Mouse (Mus musculus) limb, embryonic 14.5 days (tissue): ENCODE measurements around the gene Cobl. TPM values are rescaled to one million over a fixed set of nuclear protein-coding genes. Genes with fewer than 3 reads are reported as not detected.

Experiments used
- ATAC-seq: fragments of 200-750 bp; cut with Nextera tagmentation; 2 replicates; pipeline ENCODE4 v1.8.0; 2017; ENCODE audit warnings: low read depth, moderate number of reproducible peaks, moderate TSS enrichment; ENCODE audit not compliant: low FRiP score
- DNase-seq: peaks from one replicate; pipeline ENCODE4 v3.0.0-alpha.2; 2015; ENCODE audit warnings: low spot score
- H3K27ac ChIP-seq: fragments of 300-500 bp; sonication (generic); replicated peaks from 2 replicates; pipeline ENCODE4 v1.5.1; 2014; ENCODE audit warnings: low read depth, mild to moderate bottlenecking, low read length, moderate library complexity, mixed read lengths
- H3K27me3 ChIP-seq: fragments of 300-500 bp; sonication (generic); 2 replicates; pipeline ENCODE4 v1.6.1; 2014; ENCODE audit warnings: low read length, mixed read lengths; ENCODE audit not compliant: control insufficient read depth, insufficient read depth
- H3K36me3 ChIP-seq: fragments of 300-500 bp; sonication (generic); 2 replicates; pipeline ENCODE4 v1.6.1; 2014; ENCODE audit warnings: mild to moderate bottlenecking, low read length, moderate library complexity, mixed read lengths; ENCODE audit not compliant: control insufficient read depth, insufficient read depth
- H3K4me1 ChIP-seq: fragments of 300-500 bp; sonication (generic); 2 replicates; pipeline ENCODE4 v1.6.1; 2014; ENCODE audit warnings: antibody characterized with exemption, low read length, mixed read lengths; ENCODE audit not compliant: control insufficient read depth, insufficient read depth
- H3K4me2 ChIP-seq: fragments of 300-500 bp; sonication (generic); replicated peaks from 2 replicates; pipeline ENCODE4 v1.6.1; 2014; ENCODE audit warnings: low read depth, mild to moderate bottlenecking, low read length, moderate library complexity; ENCODE audit not compliant: severe bottlenecking
- H3K4me3 ChIP-seq: fragments of 300-500 bp; sonication (generic); replicated peaks from 2 replicates; pipeline ENCODE4 v1.5.1; 2014; ENCODE audit warnings: low read length
- H3K9ac ChIP-seq: fragments of 300-500 bp; sonication (generic); 2 replicates; pipeline ENCODE4 v1.6.1; 2014; ENCODE audit warnings: mild to moderate bottlenecking, low read depth, low read length, moderate library complexity; ENCODE audit not compliant: severe bottlenecking
- H3K9me3 ChIP-seq: fragments of 300-500 bp; sonication (generic); 2 replicates; pipeline ENCODE4 v1.6.1; 2016; ENCODE audit warnings: low read length; ENCODE audit not compliant: control insufficient read depth
- POLR2A ChIP-seq: fragments of 200-500 bp; IDR thresholded peaks from 2 replicates; pipeline ENCODE4 v1.8.0; 2012; ENCODE audit warnings: inconsistent platforms, mild to moderate bottlenecking, moderate library complexity, borderline replicate concordance; ENCODE audit not compliant: insufficient read depth, insufficient read length; ENCODE audit errors: extremely low read depth
- WGBS: fragments of 180-500 bp; shearing (Covaris S2); extraction: QIAGEN DNeasy Blood & Tissue Kit; methylation state at CpG from one replicate; pipeline ENCODE4 v1.1.7; 2014; 5-methylcytosine and 5-hydroxymethylcytosine counted together
- polyA plus RNA-seq, 2 experiments: library from polyadenylated mRNA; depleted of rRNA in 1 of 2; stranded (reverse) in 1 of 2; unstranded in 1 of 2; fragments of >200 nt; fragmentation: Nextera tagmentation in 1 of 2; extraction: Ambion mirVana in 1 of 2; gene quantifications; 2 replicates each; pipeline versions ENCODE4 v1.2.1 to v1.2.3; 2012 to 2014

The Cobl gene
- polyA plus RNA-seq, 2 experiments: 22.2 to 31.3 TPM

- Histone ChIP-seq H3K27ac (0 out of 2 replicates have a peak overlapping the region, but pooled peaks have one; percentile 33), H3K4me1 (no peaks in the 10 kb centered on the region), H3K4me2 (no peak overlapping the region), H3K4me3 (no peak overlapping the region), H3K9me3 (no peaks in the 10 kb centered on the region), H3K36me3 (no peaks in the 10 kb centered on the region), H3K9ac (no peak overlapping the region), H3K27me3 (no peaks in the 10 kb centered on the region)
- ATAC-seq (peak; percentile 75), DNase-seq (peak; percentile 34)
- 63% methylated on average over 6 of the region's 6 CpGs for WGBS
- TF ChIP-seq POLR2A: no peak
Observed at GRCm38 (mm10) chr11:12205201-12206161, 259.3 kb downstream of the Cobl start.

GRCm38 (mm10) chr11:12199441-12199840 is 265.3 kb downstream of the Cobl start:
- ATAC-seq (no peak), DNase-seq (no peak)
- Histone ChIP-seq H3K4me3 (no peak overlapping the region), H3K27ac (no peak overlapping the region), H3K4me1 (no peaks in the 10 kb centered on the region), H3K9ac (no peak overlapping the region), H3K9me3 (no peaks in the 10 kb centered on the region), H3K4me2 (no peak overlapping the region), H3K27me3 (no peaks in the 10 kb centered on the region), H3K36me3 (no peaks in the 10 kb centered on the region)
- TF ChIP-seq POLR2A: no peak
- WGBS: 95% methylated on average over 4 of the region's 4 CpGs

DNA sequence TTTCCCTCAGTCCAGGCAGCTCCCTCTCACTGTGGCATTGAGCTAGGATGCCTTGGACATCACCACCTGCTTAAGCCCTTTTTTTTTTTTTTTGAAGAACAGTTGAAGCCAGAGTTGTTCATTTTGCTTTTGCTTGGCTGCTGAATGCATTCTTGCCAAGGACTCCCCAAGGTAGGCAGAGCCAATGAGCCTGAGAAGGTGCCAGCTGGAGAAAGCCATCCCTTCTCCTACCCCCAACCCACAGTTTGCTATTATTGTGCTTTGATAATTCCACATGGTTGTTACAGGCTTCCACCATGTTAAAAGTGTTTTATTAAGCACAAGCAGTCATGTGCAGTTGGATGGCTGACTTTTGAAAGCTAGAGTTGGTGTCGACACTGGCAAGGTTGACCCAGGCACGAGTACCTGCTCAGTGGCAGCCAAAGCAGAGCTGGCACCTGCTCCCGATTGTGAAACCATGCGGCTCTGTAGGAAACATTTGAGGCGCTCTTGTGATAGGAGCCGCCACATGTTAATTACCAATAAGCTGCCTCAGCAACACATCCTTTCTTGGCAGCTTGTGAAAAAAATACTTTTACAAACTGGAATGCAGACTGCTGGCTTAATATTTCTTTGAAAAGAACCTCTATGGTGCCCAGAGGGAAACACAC is 265.9 kb downstream of the Cobl start:
- WGBS: 73% methylated on average over 6 of the region's 6 CpGs
- Histone ChIP-seq H3K27me3 (no peaks in the 10 kb centered on the region), H3K9me3 (no peaks in the 10 kb centered on the region), H3K4me3 (no peak overlapping the region), H3K9ac (no peak overlapping the region), H3K4me1 (no peaks in the 10 kb centered on the region), H3K4me2 (no peak overlapping the region), H3K36me3 (no peaks in the 10 kb centered on the region), H3K27ac (no peak overlapping the region)
- DNase-seq (no peak), ATAC-seq (no peak)
- no peak for TF ChIP-seq POLR2A

DNA sequence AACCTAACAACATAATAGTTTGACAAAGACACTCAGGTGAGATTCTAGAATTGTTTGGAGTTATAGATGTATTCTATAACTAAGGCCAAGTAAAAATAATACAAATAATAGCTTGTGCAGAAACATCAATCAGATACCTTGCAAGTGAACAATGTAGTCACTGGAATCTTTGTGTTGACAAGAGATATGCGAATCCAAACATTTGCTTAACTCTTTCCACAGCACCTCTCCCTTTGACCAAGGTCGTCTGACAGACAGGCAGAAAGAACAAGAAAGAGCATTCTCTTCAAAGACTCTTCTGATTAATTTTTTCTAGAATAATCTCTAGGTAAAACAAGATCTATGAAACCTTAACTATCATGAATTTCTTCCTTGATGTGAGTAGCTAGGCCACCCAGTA is 266.7 kb downstream of the Cobl start:
- Histone ChIP-seq H3K36me3 (no peaks in the 10 kb centered on the region), H3K9ac (no peak overlapping the region), H3K27ac (no peak overlapping the region), H3K4me1 (no peaks in the 10 kb centered on the region), H3K9me3 (no peaks in the 10 kb centered on the region), H3K27me3 (no peaks in the 10 kb centered on the region), H3K4me2 (no peak overlapping the region), H3K4me3 (no peak overlapping the region)
- no peak for TF ChIP-seq POLR2A
- 80% methylated on average over 2 of the region's 2 CpGs for whole genome bisulfite sequencing
- DNase-seq: no peak
- ATAC-seq: no peak

DNA sequence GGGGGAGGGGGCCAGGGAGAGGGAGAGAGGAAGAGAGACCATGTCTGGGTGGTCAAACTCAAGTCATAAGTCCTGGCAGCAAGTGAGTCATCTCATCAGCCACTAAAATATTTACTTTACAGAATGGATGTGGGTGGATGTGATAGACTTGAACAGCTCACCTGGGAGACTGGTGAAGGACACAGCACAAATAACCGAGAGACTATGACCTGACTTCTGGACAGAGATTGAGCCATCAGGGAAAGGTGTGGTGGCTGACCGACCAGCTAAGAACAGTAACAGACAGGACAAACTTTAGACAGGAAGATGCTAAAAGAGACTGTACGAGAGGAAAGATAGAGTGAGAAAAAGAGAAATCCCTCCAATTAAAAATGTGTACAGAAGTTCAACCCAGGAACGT is 267.2 kb downstream of the Cobl start:
- Histone ChIP-seq H3K9me3 (no peaks in the 10 kb centered on the region), H3K9ac (no peak overlapping the region), H3K27me3 (no peaks in the 10 kb centered on the region), H3K36me3 (no peaks in the 10 kb centered on the region), H3K4me1 (no peaks in the 10 kb centered on the region), H3K27ac (no peak overlapping the region), H3K4me3 (no peak overlapping the region), H3K4me2 (no peak overlapping the region)
- ATAC-seq (no peak), DNase-seq (no peak)
- 79% methylated on average over 4 of the region's 4 CpGs for WGBS
- no peak for TF ChIP-seq POLR2A
